ENCODE assay signal across 30 mouse cellular contexts in genomic region chr4:84757172-84757571, GRCm38 (mm10).
"Had no signal": no experiment of that assay in that cellular context is flagged by ENCODE, and none has a peak within 500 bp of the region (broad histone marks: within the 10 kb centered on the region; RNA-seq: fewer than 3 reads in every experiment).

No protein-coding gene starts in this region.

- H3K4me1 ChIP-seq: heart, embryonic 15.5 days; hindbrain, embryonic 12.5 days; hindbrain, embryonic 13.5 days; hindbrain, embryonic 15.5 days; intestine, embryonic 15.5 days; kidney, embryonic 15.5 days had no signal

- DNase-seq: heart, postnatal 10 days; heart, postnatal 14 days; heart, postnatal 36 days; heart, postnatal 4 days; kidney, adult 11 months; kidney, adult 18-20 months; kidney, adult 2 months; kidney, adult 8-10 months; kidney, adult 9 months; kidney, postnatal 10 days; kidney, postnatal 14 days; kidney, postnatal 25 days; kidney, postnatal 36 days; kidney, postnatal 4 days; layer of hippocampus, adult 9-11 months; layer of hippocampus, postnatal 36 days had no signal

- H3K27ac ChIP-seq: heart, embryonic 13.5 days; heart, embryonic 15.5 days; hindbrain, embryonic 10.5 days; hindbrain, embryonic 12.5 days; hindbrain, embryonic 13.5 days; hindbrain, embryonic 14.5 days; hindbrain, embryonic 15.5 days; hindbrain, postnatal 0 days; intestine, embryonic 15.5 days; kidney, embryonic 15.5 days; kidney, postnatal 0 days; layer of hippocampus, adult 2 months; left cerebral cortex, adult 2 months had no signal

- H3K9ac ChIP-seq: heart, embryonic 12.5 days; heart, embryonic 13.5 days; heart, embryonic 15.5 days; hindbrain, embryonic 12.5 days; hindbrain, embryonic 13.5 days; hindbrain, embryonic 14.5 days; hindbrain, embryonic 15.5 days; intestine, embryonic 15.5 days; kidney, embryonic 15.5 days had no signal

- H3K36me3 ChIP-seq: heart, embryonic 12.5 days; heart, embryonic 13.5 days; heart, embryonic 15.5 days; hindbrain, embryonic 10.5 days; hindbrain, embryonic 12.5 days; hindbrain, embryonic 13.5 days; hindbrain, embryonic 15.5 days; intestine, embryonic 15.5 days; kidney, embryonic 15.5 days had no signal

- H3K9me3 ChIP-seq: heart, embryonic 12.5 days; heart, embryonic 13.5 days; heart, embryonic 15.5 days; hindbrain, embryonic 10.5 days; hindbrain, embryonic 12.5 days; hindbrain, embryonic 13.5 days; hindbrain, embryonic 15.5 days; intestine, embryonic 15.5 days; kidney, embryonic 15.5 days had no signal

- H3K4me3 ChIP-seq: heart, embryonic 12.5 days; heart, embryonic 13.5 days; heart, embryonic 15.5 days; hindbrain, embryonic 10.5 days; hindbrain, embryonic 12.5 days; hindbrain, embryonic 13.5 days; hindbrain, embryonic 15.5 days; intestine, embryonic 15.5 days; kidney, embryonic 15.5 days; layer of hippocampus, adult 2 months; left cerebral cortex, adult 2 months had no signal
